Mouse (Mus musculus) liver, postnatal 0 days (tissue): ENCODE measurements at regions not wholly inside any gene's neighbourhood (a gene's known extent, or its start where the extent isn't known, plus 50 kb on each side); places are given as distances from the start of the nearest gene placed in this dataset.
"Not testable (repeated sequence)": the region's sequence is repeated elsewhere in the genome, so short reads cannot be mapped to it uniquely, and the experiment has no call there.

Experiments
- ATAC-seq: fragments of 200-750 bp; cut with Nextera tagmentation; 2 replicates; pipeline ENCODE4 v1.8.0; 2017; ENCODE audit warnings: mild to moderate bottlenecking, moderate library complexity
- DNase-seq: peaks from one replicate; pipeline ENCODE4 v3.0.0-alpha.2; 2016
- H3K27ac ChIP-seq: fragments of 300-500 bp; sonication (generic); 2 replicates; pipeline ENCODE4 v1.5.1; 2014; ENCODE audit warnings: antibody characterized with exemption, moderate library complexity, mild to moderate bottlenecking, low read depth
- H3K27me3 ChIP-seq: fragments of 300-500 bp; sonication (generic); 2 replicates; pipeline ENCODE4 v1.6.1; 2014; ENCODE audit warnings: low read length, control low read depth, mixed read lengths; ENCODE audit not compliant: insufficient read depth
- H3K36me3 ChIP-seq: fragments of 300-500 bp; sonication (generic); replicated peaks from 2 replicates; pipeline ENCODE4 v1.6.1; 2014; ENCODE audit warnings: mild to moderate bottlenecking, control low read depth, low read length, moderate library complexity, mixed read lengths; ENCODE audit not compliant: insufficient read depth
- H3K4me1 ChIP-seq: fragments of 300-500 bp; sonication (generic); 2 replicates; pipeline ENCODE4 v1.6.1; 2014; ENCODE audit warnings: antibody characterized with exemption, mild to moderate bottlenecking, control low read depth; ENCODE audit not compliant: insufficient read depth
- H3K4me2 ChIP-seq: fragments of 300-500 bp; sonication (generic); 2 replicates; pipeline ENCODE4 v1.6.1; 2014; ENCODE audit warnings: low read depth, mild to moderate bottlenecking, low read length, moderate library complexity, mixed read lengths
- H3K4me3 ChIP-seq: fragments of 300-500 bp; sonication (generic); 2 replicates; pipeline ENCODE4 v1.5.1; 2014; ENCODE audit warnings: low read depth, low read length
- H3K9ac ChIP-seq: fragments of 300-500 bp; sonication (generic); replicated peaks from 2 replicates; pipeline ENCODE4 v1.6.1; 2014; ENCODE audit warnings: mild to moderate bottlenecking, moderate library complexity
- H3K9me3 ChIP-seq: fragments of 300-500 bp; sonication (generic); 2 replicates; pipeline ENCODE4 v1.6.1; 2016; ENCODE audit warnings: mild to moderate bottlenecking, control low read depth, low read length, mixed read lengths
- CTCF ChIP-seq: sonication (generic); IDR thresholded peaks from 2 replicates; pipeline ENCODE4 v1.5.1; 2016; ENCODE audit warnings: antibody characterized with exemption, low read depth
- EP300 ChIP-seq: IDR thresholded peaks from 2 replicates; pipeline ENCODE4 v1.6.1; 2016; ENCODE audit warnings: antibody characterized with exemption, low read depth, mild to moderate bottlenecking
- WGBS: fragments of 180-500 bp; shearing (Covaris S2); extraction: QIAGEN DNeasy Blood & Tissue Kit; methylation state at CpG from one replicate; pipeline ENCODE4 v1.1.7; 2014; ENCODE audit not compliant: insufficient replicate concordance; 5-methylcytosine and 5-hydroxymethylcytosine counted together

DNA sequence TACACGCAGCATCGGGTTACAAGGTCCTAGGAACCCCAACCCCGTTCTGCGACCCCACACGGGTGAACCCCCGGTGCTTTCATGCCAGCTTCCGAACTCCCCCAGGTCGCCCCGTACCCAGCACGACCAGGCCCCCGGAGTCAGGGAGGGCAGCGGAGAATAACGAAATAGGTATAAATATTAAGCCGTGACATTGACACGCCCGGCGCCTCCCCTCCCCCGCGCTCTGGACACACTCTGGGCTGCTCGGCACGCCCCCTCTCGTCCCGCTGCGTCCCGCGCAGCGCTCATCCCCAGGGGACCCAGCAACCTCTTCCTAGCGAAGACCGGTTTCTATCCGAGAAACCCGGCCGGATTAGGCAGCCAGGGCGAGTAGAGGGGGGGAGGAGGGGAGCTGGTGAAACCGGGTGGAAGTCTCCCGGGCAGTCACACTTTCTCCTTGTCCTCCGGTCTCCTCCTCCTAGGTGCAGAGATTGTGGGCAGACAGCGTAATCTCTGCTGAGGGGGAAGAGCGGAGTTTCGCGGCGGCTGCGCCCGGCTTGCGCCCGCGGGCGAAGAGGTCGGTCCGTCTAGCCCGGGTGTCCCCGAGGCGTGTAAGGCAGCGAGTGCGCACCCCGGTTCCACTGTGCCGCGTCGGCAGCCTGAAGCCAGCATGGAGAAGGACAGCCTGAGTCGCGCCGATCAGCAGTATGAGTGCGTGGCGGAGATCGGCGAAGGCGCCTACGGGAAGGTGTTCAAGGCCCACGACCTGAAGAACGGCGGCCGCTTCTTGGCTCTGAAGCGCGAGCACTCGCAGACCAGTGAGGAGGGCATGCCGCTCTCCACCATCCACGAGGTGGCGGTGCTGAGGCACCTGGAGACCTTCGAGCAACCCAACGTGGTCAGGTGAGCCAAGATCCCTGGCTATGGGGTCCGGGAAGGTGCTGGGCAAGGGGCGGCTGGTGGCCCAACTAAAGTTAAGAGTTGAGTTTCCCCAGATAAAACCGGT, 177.1 kb upstream of the Gdi2 start:
- H3K4me3 ChIP-seq, result peak overlapping the region; percentile 59
- peak; percentile 65 for TF ChIP-seq CTCF
- no peak for TF ChIP-seq EP300
- peak overlapping the region; percentile 41 for H3K9ac ChIP-seq
- WGBS, result 2% methylated on average over 76 of the region's 82 CpGs
- H3K36me3 ChIP-seq, result no peaks in the 10 kb centered on the region
- H3K4me2 ChIP-seq, result peak overlapping the region; percentile 93
- no peak overlapping the region for H3K27ac ChIP-seq
- H3K9me3 ChIP-seq, result no peaks in the 10 kb centered on the region
- H3K27me3 ChIP-seq, result peaks cover 33% of the 10 kb centered on the region
- H3K4me1 ChIP-seq, result peaks cover 7% of the 10 kb centered on the region; the same call in 1 of the 2 replicates
- DNase-seq, result peak; percentile 58
- peak; percentile 61 for ATAC-seq

- H3K4me2 ChIP-seq, result no peak overlapping the region
- no peaks in the 10 kb centered on the region for H3K4me1 ChIP-seq
- H3K36me3 ChIP-seq, result no peaks in the 10 kb centered on the region
- no peak for DNase-seq
- no peaks in the 10 kb centered on the region for H3K27me3 ChIP-seq
- no peak overlapping the region for H3K9ac ChIP-seq
- WGBS, result 64% methylated on average over 6 of the region's 6 CpGs
- H3K27ac ChIP-seq, result no peak overlapping the region
- H3K4me3 ChIP-seq, result no peak overlapping the region
- ATAC-seq, result no peak
- no peaks in the 10 kb centered on the region for H3K9me3 ChIP-seq
- TF ChIP-seq CTCF (no peak), EP300 (no peak)
Measured at GRCm38 (mm10) chr13:3372701-3373100, 165.2 kb upstream of the Gdi2 start.

DNA sequence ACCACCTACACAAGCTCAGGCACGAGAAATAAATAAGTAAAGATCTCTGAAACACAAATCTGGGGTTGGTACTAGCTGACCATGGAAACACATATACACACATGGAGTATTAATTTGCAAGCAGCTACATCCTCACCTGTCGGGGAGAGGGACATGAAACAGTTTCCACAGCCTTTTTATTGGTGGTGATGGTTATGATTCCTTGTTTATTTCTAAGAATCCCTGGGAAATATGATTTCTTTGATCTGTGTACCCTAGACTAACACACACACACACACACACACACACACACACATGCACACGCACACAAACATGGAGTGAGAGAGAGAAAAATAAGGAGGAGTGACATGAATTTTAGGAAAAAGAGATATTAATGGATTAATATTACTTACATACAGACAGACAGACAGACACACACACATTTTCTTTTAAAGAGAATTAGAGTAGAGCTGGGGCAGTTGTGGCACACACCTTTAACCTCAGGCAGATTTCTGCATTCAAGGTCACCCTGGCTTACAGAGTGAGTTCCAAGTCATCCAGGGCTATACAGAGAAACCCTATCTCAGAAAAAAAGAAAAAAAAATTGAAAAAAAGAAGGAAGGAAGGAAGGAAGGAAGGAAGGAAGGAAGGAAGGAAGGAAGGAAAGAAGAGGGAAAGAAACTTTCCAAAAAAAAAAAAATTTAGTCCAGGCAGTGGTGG, 164.2 kb upstream of the Gdi2 start:
- H3K27ac ChIP-seq, H3K4me2 ChIP-seq, ATAC-seq, H3K4me3 ChIP-seq, H3K36me3 ChIP-seq, H3K9ac ChIP-seq, H3K27me3 ChIP-seq, DNase-seq, H3K9me3 ChIP-seq, H3K4me1 ChIP-seq: not testable (repeated sequence)
- WGBS, result 42% methylated on average over 3 of the region's 3 CpGs

- ATAC-seq (no peak), DNase-seq (no peak)
- 96% methylated on average over 7 of the region's 7 CpGs for WGBS
- Histone ChIP-seq H3K36me3 (no peaks in the 10 kb centered on the region), H3K4me1 (no peaks in the 10 kb centered on the region), H3K4me2 (no peak overlapping the region), H3K9ac (no peak overlapping the region), H3K27ac (no peak overlapping the region), H3K4me3 (no peak overlapping the region), H3K27me3 (no peaks in the 10 kb centered on the region), H3K9me3 (no peaks in the 10 kb centered on the region)
- TF ChIP-seq EP300 (no peak), CTCF (no peak)
Measured at GRCm38 (mm10) chr13:3374796-3375195, 163.1 kb upstream of the Gdi2 start.

GRCm38 (mm10) chr13:3377801-3378200, 160.1 kb upstream of the Gdi2 start:
- not testable (repeated sequence) for H3K27ac ChIP-seq, H3K27me3 ChIP-seq, H3K9ac ChIP-seq, H3K4me1 ChIP-seq, H3K4me3 ChIP-seq, H3K36me3 ChIP-seq, ATAC-seq, DNase-seq, H3K4me2 ChIP-seq, H3K9me3 ChIP-seq
- 42% methylated on average over 3 of the region's 3 CpGs for WGBS

GRCm38 (mm10) chr13:3405783-3406182, 132.1 kb upstream of the Gdi2 start:
- H3K4me1 ChIP-seq, H3K27ac ChIP-seq, H3K9me3 ChIP-seq, H3K4me2 ChIP-seq, H3K4me3 ChIP-seq, DNase-seq, H3K27me3 ChIP-seq, H3K9ac ChIP-seq, ATAC-seq, H3K36me3 ChIP-seq: not testable (repeated sequence)
- 67% methylated on average over 2 of the region's 2 CpGs for WGBS
- peak; percentile 22 for TF ChIP-seq CTCF
